Mouse (Mus musculus) erythroblast, adult 5-6 weeks (primary cell): ENCODE measurements around the gene Acsl1. TPM values are rescaled to one million over a fixed set of nuclear protein-coding genes. Genes with fewer than 3 reads are reported as not detected.

Experiments used
- ATAC-seq: replicated peaks from 2 replicates; pipeline ENCODE4 v1.8.0; 2016; ENCODE audit warnings: moderate number of reproducible peaks, mild to moderate bottlenecking, moderate TSS enrichment, inconsistent platforms; ENCODE audit not compliant: poor library complexity, low FRiP score, severe bottlenecking
- total RNA-seq, 2 experiments: library from RNA; stranded (forward) in 1 of 2; stranded (reverse) in 1 of 2; fragments of 150-400 nt in 1 of 2; fragments of 200-764, 138-1000 nt in 1 of 2; gene quantifications; 2 replicates each; pipeline versions ENCODE4 v1.2.3 to v1.2.4; 2015 to 2017; ENCODE audit warnings: low replicate concordance in 2 of 2

The Acsl1 gene
- total RNA-seq, 2 experiments from 2014 or later = 393 to 623 TPM

- ATAC-seq = no peak
Observed at GRCm38 (mm10) chr8:46502333-46503071, 31.7 kb downstream of the Acsl1 start.

GRCm38 (mm10) chr8:46503072-46503695, 32.3 kb downstream of the Acsl1 start:
- no peak for ATAC-seq

- no peak for ATAC-seq
Observed at GRCm38 (mm10) chr8:46504196-46504595, 33.4 kb downstream of the Acsl1 start.

GRCm38 (mm10) chr8:46508488-46509395, 37.9 kb downstream of the Acsl1 start:
- no peak for ATAC-seq

- no peak for ATAC-seq
Observed at GRCm38 (mm10) chr8:46509474-46509873, 38.6 kb downstream of the Acsl1 start.

GRCm38 (mm10) chr8:46511336-46511735, 40.5 kb downstream of the Acsl1 start:
- no peak for ATAC-seq

GRCm38 (mm10) chr8:46512538-46512937, 41.7 kb downstream of the Acsl1 start:
- ATAC-seq = peak; percentile 57

- ATAC-seq = no peak
Observed at GRCm38 (mm10) chr8:46514027-46514426, 43.2 kb downstream of the Acsl1 start.

- ATAC-seq = no peak
Observed at GRCm38 (mm10) chr8:46520667-46521066, 49.8 kb downstream of the Acsl1 start.

- no peak for ATAC-seq
Observed at GRCm38 (mm10) chr8:46526098-46526497, 55.3 kb downstream of the Acsl1 start.

GRCm38 (mm10) chr8:46526821-46527220, 56.0 kb downstream of the Acsl1 start:
- ATAC-seq = no peak

- ATAC-seq = 0 out of 2 replicates have a peak, but pooled peaks have one; percentile 10
Observed at GRCm38 (mm10) chr8:46529508-46529907, 58.7 kb downstream of the Acsl1 start.

GRCm38 (mm10) chr8:46530541-46530940, 59.7 kb downstream of the Acsl1 start:
- ATAC-seq = no peak

GRCm38 (mm10) chr8:46533926-46534325, 63.1 kb downstream of the Acsl1 start:
- no peak for ATAC-seq

- peak; percentile 92 for ATAC-seq
Observed at GRCm38 (mm10) chr8:46539701-46540100, 68.9 kb downstream of the Acsl1 start.

- ATAC-seq = no peak
Observed at GRCm38 (mm10) chr8:46543191-46543590, 72.4 kb downstream of the Acsl1 start.

GRCm38 (mm10) chr8:46543662-46544061, 72.8 kb downstream of the Acsl1 start:
- no peak for ATAC-seq

GRCm38 (mm10) chr8:46545854-46546253, 75.0 kb downstream of the Acsl1 start:
- no peak for ATAC-seq

- peak; percentile 72 for ATAC-seq
Observed at GRCm38 (mm10) chr8:46546431-46547176, 75.8 kb downstream of the Acsl1 start.

GRCm38 (mm10) chr8:46547245-46547644, 76.4 kb downstream of the Acsl1 start:
- peak; percentile 52 for ATAC-seq
